Mouse (Mus musculus): ENCODE measurements around the gene Hlf.

Gene Hlf

DNA sequence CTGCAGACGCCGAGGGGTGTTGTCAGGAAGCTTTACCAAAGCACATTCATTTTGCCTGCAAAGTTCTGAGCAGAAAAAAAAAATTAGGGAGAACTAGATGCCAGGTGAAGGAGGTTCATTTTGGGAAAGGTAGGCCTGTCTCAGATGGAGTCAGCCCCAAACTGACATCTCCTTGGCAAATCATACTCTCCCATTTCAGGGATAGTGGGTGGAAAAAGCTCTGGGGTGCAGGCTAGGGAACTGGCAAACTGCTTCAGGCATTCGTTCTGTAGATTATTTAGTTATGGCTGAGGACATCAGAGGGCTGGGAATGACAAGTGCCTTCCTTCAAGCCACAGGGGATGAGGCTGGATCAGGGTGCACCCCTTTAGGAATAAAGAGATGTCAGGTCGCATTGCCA, 58.0 kb downstream of the Hlf start:
- no peak for DNase-seq

GRCm38 (mm10) chr11:90330202-90330694, 60.4 kb downstream of the Hlf start:
- DNase-seq, result no peak

DNA sequence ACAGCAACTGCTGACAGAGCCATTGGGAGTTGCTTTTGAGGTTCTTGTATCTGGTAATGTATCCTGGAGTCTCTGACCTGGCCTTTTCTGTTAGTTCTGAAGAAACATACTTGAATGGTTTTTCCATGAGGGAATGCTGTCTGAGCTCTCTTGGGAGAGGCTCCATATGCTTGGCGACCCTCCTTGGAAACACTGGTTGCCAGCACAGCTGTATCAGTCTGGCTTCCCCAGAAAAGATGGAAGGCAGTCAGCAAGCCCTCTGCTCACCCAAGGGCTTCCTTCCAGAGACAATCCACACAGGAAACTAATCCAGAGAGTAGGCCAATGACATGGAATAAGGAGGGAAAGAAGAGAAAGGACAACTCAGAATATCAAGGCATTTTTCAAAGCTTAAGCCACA, 63.9 kb downstream of the Hlf start:
- no peak for DNase-seq

GRCm38 (mm10) chr11:90326146-90326545, 64.5 kb downstream of the Hlf start:
- no peak for DNase-seq

- no peak for DNase-seq
Observed at GRCm38 (mm10) chr11:90324597-90324996, 66.1 kb downstream of the Hlf start.

- DNase-seq, result no peak
Observed at GRCm38 (mm10) chr11:90320922-90321321, 69.8 kb downstream of the Hlf start.

- DNase-seq, result peak; percentile 17
Observed at GRCm38 (mm10) chr11:90317482-90317881, 73.2 kb downstream of the Hlf start.

- DNase-seq, result no peak
Observed at GRCm38 (mm10) chr11:90314606-90315005, 76.1 kb downstream of the Hlf start.

DNA sequence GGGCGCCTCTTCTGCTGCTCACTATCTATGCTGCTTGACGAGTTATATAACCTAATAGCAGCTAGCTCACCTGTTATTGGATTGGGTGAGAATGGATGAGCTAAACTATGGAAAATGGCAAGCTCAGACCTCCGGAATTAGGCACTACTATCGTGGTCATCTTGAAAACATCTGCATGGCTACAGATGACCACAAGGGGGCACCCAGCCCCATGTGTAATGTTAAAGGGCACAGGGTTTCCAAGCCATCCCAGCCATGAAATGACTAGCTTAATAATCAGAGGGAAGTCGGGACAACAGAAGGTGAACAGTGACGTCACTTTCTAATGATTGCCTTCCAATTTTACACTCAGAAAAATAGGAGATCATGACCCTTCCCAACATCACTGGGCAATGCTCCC, 83.7 kb downstream of the Hlf start:
- DNase-seq, result peak; percentile 42

DNA sequence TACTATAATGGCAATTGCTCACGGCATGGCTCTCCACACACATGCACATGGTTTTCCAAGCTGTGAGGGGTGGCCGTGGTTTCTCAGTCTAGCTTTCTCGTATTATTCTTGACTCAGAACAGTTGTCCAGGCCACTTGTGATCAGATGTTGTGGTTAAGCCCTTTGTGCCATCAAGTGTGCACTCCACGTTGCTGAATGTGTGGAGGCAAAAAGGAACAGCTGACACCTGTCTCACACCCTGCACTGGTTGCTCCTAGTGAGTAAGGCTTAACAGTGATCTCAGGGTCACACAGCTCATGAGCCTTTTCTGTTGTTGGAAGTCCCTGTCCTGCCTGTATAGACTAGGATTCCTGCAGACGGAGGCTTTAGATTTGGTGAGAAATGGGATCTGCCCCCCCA, 84.6 kb downstream of the Hlf start:
- DNase-seq, result no peak

DNA sequence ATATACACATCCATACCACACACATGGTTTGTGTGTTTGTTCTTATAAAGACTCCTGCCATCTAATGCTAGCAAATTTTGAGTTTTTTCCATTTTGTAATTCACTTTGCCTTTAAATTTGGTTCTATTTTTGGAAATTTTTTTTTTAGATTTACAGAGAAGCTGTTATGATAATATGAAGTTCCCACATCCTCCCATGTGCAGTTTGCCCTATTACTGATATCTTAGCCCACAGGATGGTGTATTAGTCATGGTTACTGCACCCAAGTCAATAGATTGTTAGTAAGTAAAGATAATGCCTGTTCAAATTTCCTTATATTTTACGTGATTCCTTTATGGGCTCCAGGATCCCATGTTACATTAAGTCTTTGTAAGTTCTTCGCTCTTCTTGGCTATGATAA, 96.1 kb downstream of the Hlf start:
- DNase-seq, result no peak

DNA sequence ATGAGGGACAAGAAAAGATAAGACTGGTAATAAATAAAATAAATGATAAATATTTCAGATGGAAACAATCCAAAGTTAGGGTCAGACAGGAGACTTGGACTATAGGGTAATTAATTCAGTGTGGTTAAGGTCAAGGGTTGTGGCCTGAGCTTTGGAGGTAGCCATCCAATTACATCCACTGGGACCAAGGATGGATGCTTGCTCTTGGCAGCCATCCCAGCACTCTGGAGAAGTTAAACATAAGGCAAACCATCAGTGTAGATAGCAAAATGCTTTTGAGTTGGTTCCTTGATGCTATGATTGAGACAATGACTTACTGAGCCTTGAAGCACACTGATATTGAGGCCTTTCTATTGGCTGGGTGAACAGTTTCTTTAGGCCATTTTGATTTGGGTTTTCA, 97.9 kb downstream of the Hlf start:
- no peak for DNase-seq

GRCm38 (mm10) chr11:90291156-90291555, 99.5 kb downstream of the Hlf start:
- DNase-seq, result no peak

DNA sequence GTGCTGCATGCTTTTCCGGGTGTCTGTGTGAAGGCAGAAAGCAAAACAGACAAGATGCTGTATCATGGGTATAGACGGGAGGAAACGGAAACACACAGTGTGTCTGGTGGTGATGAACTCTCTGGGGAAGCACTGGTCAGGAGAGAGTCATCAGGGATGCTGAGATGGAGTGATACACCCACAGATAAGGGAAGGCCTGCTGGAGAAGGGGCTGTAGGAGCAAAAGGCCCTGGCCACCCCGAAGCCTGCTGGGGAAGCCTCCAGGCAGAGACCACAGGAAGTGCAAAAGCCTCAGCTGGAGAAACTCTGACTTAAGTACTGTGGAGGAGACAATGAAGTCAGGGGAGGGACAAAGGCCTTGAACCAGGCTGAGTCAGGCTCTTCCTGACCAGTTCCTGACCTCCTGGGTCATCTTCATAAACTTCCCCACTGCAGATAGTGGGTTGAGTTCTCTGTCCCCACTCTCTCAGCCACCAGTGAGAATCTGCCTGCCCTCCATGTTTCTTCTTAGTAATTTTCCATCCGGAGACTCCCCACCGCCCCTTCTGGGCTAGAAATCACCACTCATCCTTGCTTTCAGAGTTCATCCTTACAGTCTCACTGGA, 104.0 kb downstream of the Hlf start:
- DNase-seq, result no peak
